Mouse (Mus musculus) bone marrow, adult 2 months (tissue): ENCODE measurements around the gene Efcab3. TPM values are rescaled to one million over a fixed set of nuclear protein-coding genes. Genes with fewer than 3 reads are reported as not detected.
A peak's percentile ranks its signal among the peaks of the same experiment; 100 is the strongest.

Experiments used
- H3K27ac ChIP-seq: fragments of 200-500 bp; 2 replicates; pipeline ENCODE4 v1.5.1; 2012; ENCODE audit warnings: low read depth, mild to moderate bottlenecking, control low read depth, inconsistent platforms, low read length; ENCODE audit not compliant: control insufficient read depth, poor library complexity, insufficient read depth
- H3K4me1 ChIP-seq: fragments of 200-500 bp; 2 replicates; pipeline ENCODE4 v1.6.1; 2011; ENCODE audit warnings: low read length; ENCODE audit not compliant: control insufficient read depth, insufficient read depth
- H3K4me3 ChIP-seq: fragments of 200-500 bp; replicated peaks from 2 replicates; pipeline ENCODE3; 2011; ENCODE audit warnings: mild to moderate bottlenecking, low read depth, low read length, control low read depth; ENCODE audit not compliant: control insufficient read depth
- CTCF ChIP-seq: fragments of 200-500 bp; IDR thresholded peaks from 2 replicates; pipeline ENCODE4 v1.5.1; 2011; ENCODE audit warnings: low read length, control low read depth; ENCODE audit not compliant: control insufficient read depth, insufficient read depth
- POLR2A ChIP-seq: fragments of 200-500 bp; IDR thresholded peaks from 2 replicates; pipeline ENCODE4 v1.6.1; 2011; ENCODE audit warnings: low read depth, mild to moderate bottlenecking, control low read depth, low read length, borderline replicate concordance; ENCODE audit not compliant: control insufficient read depth
- WGBS: fragments of 180-500 bp; shearing (Covaris S2); methylation state at CpG from one replicate; pipeline ENCODE4 v1.1.7; 2018; 5-methylcytosine and 5-hydroxymethylcytosine counted together
- polyA plus RNA-seq: library from polyadenylated mRNA; stranded (reverse); fragments of >200 nt; gene quantifications from 2 replicates; pipeline ENCODE4 v1.2.4, GENCODE M21; 2011; ENCODE audit warnings: low replicate concordance; ENCODE audit not compliant: missing spikeins, insufficient read depth, insufficient read length

Gene Efcab3
- polyA plus RNA-seq, 1 experiment: not detected

- no peak overlapping the region for H3K4me3 ChIP-seq
- WGBS: 6% methylated on average over 19 of the region's 19 CpGs
- TF ChIP-seq CTCF (no peak), POLR2A (no peak)
- no peaks in the 10 kb centered on the region for H3K4me1 ChIP-seq
- H3K27ac ChIP-seq: peak overlapping the region; percentile 45; the same call in 1 of the 2 replicates
Observed at GRCm38 (mm10) chr11:105151226-105152016, 88.0 kb downstream of the Efcab3 start.

GRCm38 (mm10) chr11:105152017-105152300 is 88.6 kb downstream of the Efcab3 start:
- Histone ChIP-seq H3K27ac (peak overlapping the region; percentile 45; the same call in 1 of the 2 replicates), H3K4me1 (no peaks in the 10 kb centered on the region), H3K4me3 (no peak overlapping the region)
- TF ChIP-seq POLR2A (no peak), CTCF (no peak)
- 28% methylated on average over 4 of the region's 4 CpGs for WGBS

GRCm38 (mm10) chr11:105152357-105152899 is 89.0 kb downstream of the Efcab3 start:
- WGBS: 57% methylated on average over 11 of the region's 11 CpGs
- peak overlapping the region; percentile 55 for H3K27ac ChIP-seq
- no peak for TF ChIP-seq CTCF
- no peak for TF ChIP-seq POLR2A
- H3K4me3 ChIP-seq: no peak overlapping the region
- no peaks in the 10 kb centered on the region for H3K4me1 ChIP-seq

- 46% methylated on average over 12 of the region's 12 CpGs for WGBS
- H3K4me1 ChIP-seq: no peaks in the 10 kb centered on the region
- no peak for TF ChIP-seq POLR2A
- TF ChIP-seq CTCF: no peak
- peak overlapping the region; percentile 55 for H3K27ac ChIP-seq
- H3K4me3 ChIP-seq: no peak overlapping the region
Observed at GRCm38 (mm10) chr11:105153068-105153833, 89.9 kb downstream of the Efcab3 start.

- Histone ChIP-seq H3K4me3 (no peak overlapping the region), H3K27ac (no peak overlapping the region)
- WGBS: 66% methylated on average over 4 of the region's 4 CpGs
Observed at GRCm38 (mm10) chr11:105155915-105156314, 92.5 kb downstream of the Efcab3 start.

GRCm38 (mm10) chr11:105156748-105157267 is 93.4 kb downstream of the Efcab3 start:
- no peak for TF ChIP-seq CTCF
- TF ChIP-seq POLR2A: no peak
- WGBS: 70% methylated on average over 19 of the region's 19 CpGs
- peak overlapping the region; percentile 20 for H3K4me3 ChIP-seq
- H3K4me1 ChIP-seq: no peaks in the 10 kb centered on the region
- H3K27ac ChIP-seq: no peak overlapping the region

More at GRCm38 (mm10) chr11:105155915-105156314, 92.5 kb downstream of the Efcab3 start:
- TF ChIP-seq POLR2A (no peak), CTCF (no peak)
- no peaks in the 10 kb centered on the region for H3K4me1 ChIP-seq

GRCm38 (mm10) chr11:105158047-105158446 is 94.7 kb downstream of the Efcab3 start:
- Histone ChIP-seq H3K27ac (no peak overlapping the region), H3K4me3 (no peak overlapping the region), H3K4me1 (no peaks in the 10 kb centered on the region)
- TF ChIP-seq POLR2A (no peak), CTCF (no peak)
